Mouse (Mus musculus) thymus, adult 2 months (tissue): ENCODE measurements at regions not wholly inside any gene's neighbourhood (a gene's known extent, or its start where the extent isn't known, plus 50 kb on each side); places are given as distances from the start of the nearest gene placed in this dataset.

ENCODE experiments used
- DNase-seq: peaks from one replicate; pipeline ENCODE4 v3.0.0; 2021
- H3K27ac ChIP-seq: fragments of 200-500 bp; 2 replicates; pipeline ENCODE4 v1.5.1; 2012; ENCODE audit warnings: low read length, control low read depth; ENCODE audit not compliant: control insufficient read depth, insufficient read depth
- H3K27me3 ChIP-seq: fragments of 200-500 bp; 2 replicates; pipeline ENCODE4 v1.6.1; 2012; ENCODE audit warnings: mild to moderate bottlenecking, low read length, moderate library complexity, mixed read lengths; ENCODE audit not compliant: control insufficient read depth, insufficient read depth
- H3K36me3 ChIP-seq: fragments of 200-500 bp; 2 replicates; pipeline ENCODE4 v1.6.1; 2012; ENCODE audit warnings: mild to moderate bottlenecking, low read length, moderate library complexity; ENCODE audit not compliant: control insufficient read depth, insufficient read depth
- H3K4me1 ChIP-seq: fragments of 200-500 bp; replicated peaks from 2 replicates; pipeline ENCODE4 v1.6.1; 2012; ENCODE audit warnings: low read length; ENCODE audit not compliant: control insufficient read depth, insufficient read depth
- H3K4me3 ChIP-seq: fragments of 200-500 bp; 2 replicates; pipeline ENCODE4 v1.5.1; 2012; ENCODE audit warnings: mild to moderate bottlenecking, low read length, control low read depth, moderate library complexity; ENCODE audit not compliant: control insufficient read depth, insufficient read depth
- CTCF ChIP-seq: fragments of 200-500 bp; IDR thresholded peaks from 2 replicates; pipeline ENCODE4 v1.5.1; 2012; ENCODE audit warnings: mild to moderate bottlenecking, control low read depth, low read length, moderate library complexity, borderline replicate concordance; ENCODE audit not compliant: control insufficient read depth, poor library complexity, insufficient read depth; ENCODE audit errors: extremely low read depth
- POLR2A ChIP-seq: fragments of 200-500 bp; IDR thresholded peaks from 2 replicates; pipeline ENCODE4 v1.6.1; 2012; ENCODE audit warnings: mild to moderate bottlenecking, low read length, control low read depth, moderate library complexity; ENCODE audit not compliant: control insufficient read depth, poor library complexity, insufficient read depth; ENCODE audit errors: extremely low read depth
- WGBS: fragments of 180-500 bp; shearing (Covaris S2); methylation state at CpG from one replicate; pipeline ENCODE4 v1.1.7; 2018; 5-methylcytosine and 5-hydroxymethylcytosine counted together

GRCm38 (mm10) chr11:32125586-32126310, 74.3 kb downstream of the Il9r start:
- TF ChIP-seq CTCF (no peak), POLR2A (no peak)
- peak overlapping the region; percentile 95 for H3K27ac ChIP-seq
- peaks cover 44% of the 10 kb centered on the region for H3K4me1 ChIP-seq
- H3K4me3 ChIP-seq: peak overlapping the region; percentile 22
- WGBS: 8% methylated on average over 11 of the region's 11 CpGs
- H3K27me3 ChIP-seq: no peaks in the 10 kb centered on the region
- DNase-seq: peak; percentile 60
- H3K36me3 ChIP-seq: no peaks in the 10 kb centered on the region

GRCm38 (mm10) chr11:32120596-32120995, 79.5 kb downstream of the Il9r start:
- Histone ChIP-seq H3K36me3 (no peaks in the 10 kb centered on the region), H3K4me1 (peaks cover 24% of the 10 kb centered on the region), H3K27ac (no peak overlapping the region), H3K4me3 (no peak overlapping the region), H3K27me3 (no peaks in the 10 kb centered on the region)
- no peak for DNase-seq
- TF ChIP-seq POLR2A (no peak), CTCF (no peak)
- WGBS: 9% methylated on average over 3 of the region's 3 CpGs

DNA sequence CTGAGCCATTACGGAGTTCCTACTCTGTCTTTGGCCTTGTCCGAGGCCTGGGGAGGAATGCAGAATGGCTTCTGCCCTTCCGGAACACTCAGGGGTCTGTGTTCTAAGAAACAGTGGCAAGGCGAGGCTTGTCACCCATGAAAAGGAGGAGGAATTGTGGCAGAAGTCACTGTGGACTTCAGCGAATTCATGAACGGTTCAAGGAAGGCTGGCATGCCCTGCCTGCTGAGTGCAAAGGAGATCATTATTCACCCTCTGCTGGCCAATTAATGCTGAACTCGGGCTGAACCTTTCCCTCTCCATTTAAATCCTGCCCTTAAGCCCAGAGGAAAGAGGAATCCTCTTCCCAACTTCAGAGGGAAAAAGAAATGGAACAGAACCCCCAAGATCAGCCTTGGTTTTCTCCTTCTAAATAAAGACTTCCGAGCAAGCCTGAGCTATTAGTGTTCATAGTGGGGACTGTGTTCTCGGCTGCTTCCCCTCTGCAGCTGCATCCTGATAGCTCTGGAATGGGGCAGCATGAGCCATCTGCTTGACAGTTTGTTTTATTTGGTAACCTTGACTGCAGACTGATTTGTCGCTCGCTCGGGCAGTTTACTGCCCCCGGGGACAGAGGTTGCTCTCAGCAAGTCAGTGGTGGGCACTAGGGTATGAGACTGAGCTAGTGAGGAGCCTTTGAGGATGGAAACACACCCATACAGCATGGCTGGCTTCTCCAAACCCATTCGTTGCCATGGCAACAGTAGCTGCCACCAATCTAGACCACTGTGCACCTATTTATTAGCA, 81.0 kb downstream of the Il9r start:
- Histone ChIP-seq H3K36me3 (no peaks in the 10 kb centered on the region), H3K27ac (no peak overlapping the region), H3K4me3 (no peak overlapping the region), H3K4me1 (peaks cover 21% of the 10 kb centered on the region), H3K27me3 (no peaks in the 10 kb centered on the region)
- no peak for DNase-seq
- WGBS: 68% methylated on average over 14 of the region's 14 CpGs
- TF ChIP-seq CTCF (no peak), POLR2A (no peak)

GRCm38 (mm10) chr11:32117930-32118329, 82.1 kb downstream of the Il9r start:
- Histone ChIP-seq H3K4me1 (peaks cover 23% of the 10 kb centered on the region), H3K27me3 (no peaks in the 10 kb centered on the region), H3K27ac (no peak overlapping the region), H3K4me3 (no peak overlapping the region), H3K36me3 (no peaks in the 10 kb centered on the region)
- no peak for DNase-seq
- TF ChIP-seq POLR2A: no peak
- WGBS: 81% methylated on average over 2 of the region's 2 CpGs

GRCm38 (mm10) chr11:32113118-32113826, 86.8 kb downstream of the Il9r start:
- TF ChIP-seq CTCF (no peak), POLR2A (no peak)
- Histone ChIP-seq H3K27ac (no peak overlapping the region), H3K4me3 (no peak overlapping the region), H3K27me3 (no peaks in the 10 kb centered on the region), H3K36me3 (no peaks in the 10 kb centered on the region), H3K4me1 (peaks cover 9% of the 10 kb centered on the region)
- DNase-seq: no peak
- 88% methylated on average over 2 of the region's 2 CpGs for WGBS

DNA sequence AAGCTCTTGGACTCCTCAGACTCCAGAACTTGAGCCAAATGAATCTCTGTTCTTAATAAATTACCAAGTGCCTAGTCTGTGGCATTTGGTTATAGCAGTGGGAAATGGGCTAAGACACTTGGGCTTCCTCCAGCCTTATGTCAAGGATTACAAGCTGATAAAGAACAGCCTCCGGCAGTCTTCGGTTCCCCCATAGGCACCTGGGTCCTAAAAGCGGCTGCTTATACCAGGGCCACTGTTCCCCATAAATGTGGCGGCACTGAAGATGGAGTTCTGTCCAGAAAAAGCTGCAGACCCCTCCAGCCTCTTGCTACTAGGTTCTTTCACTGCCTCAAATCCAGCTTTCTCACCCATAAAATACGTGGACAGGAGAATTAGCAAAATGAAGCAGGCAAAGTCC, 87.6 kb downstream of the Il9r start:
- no peak overlapping the region for H3K4me3 ChIP-seq
- peaks cover 9% of the 10 kb centered on the region for H3K4me1 ChIP-seq
- H3K36me3 ChIP-seq: no peaks in the 10 kb centered on the region
- H3K27me3 ChIP-seq: no peaks in the 10 kb centered on the region
- no peak for DNase-seq
- H3K27ac ChIP-seq: no peak overlapping the region
- TF ChIP-seq CTCF: no peak
- no peak for TF ChIP-seq POLR2A
- 95% methylated on average over 5 of the region's 5 CpGs for WGBS
